Mouse (Mus musculus) liver, embryonic 13.5 days (tissue): ENCODE results near the gene Lgi1. TPM values are rescaled to one million over a fixed set of nuclear protein-coding genes. Genes with fewer than 3 reads are reported as not detected.
A peak's percentile ranks its signal among the peaks of the same experiment; 100 is the strongest.

Experiments used
- ATAC-seq: fragments of 200-750 bp; cut with Nextera tagmentation; 2 replicates; pipeline ENCODE4 v1.8.0; 2017; ENCODE audit warnings: low read depth, mild to moderate bottlenecking, moderate number of reproducible peaks, moderate library complexity
- DNase-seq: peaks from one replicate; pipeline ENCODE4 v3.0.0; 2022
- H3K27ac ChIP-seq: fragments of 300-500 bp; sonication (generic); 2 replicates; pipeline ENCODE4 v1.5.1; 2015; ENCODE audit warnings: moderate library complexity, mild to moderate bottlenecking, inconsistent platforms
- H3K27me3 ChIP-seq: fragments of 300-500 bp; sonication (generic); 2 replicates; pipeline ENCODE4 v1.6.1; 2015; ENCODE audit warnings: mild to moderate bottlenecking, inconsistent platforms
- H3K36me3 ChIP-seq: fragments of 300-500 bp; sonication (generic); 2 replicates; pipeline ENCODE4 v1.6.1; 2015; ENCODE audit warnings: mild to moderate bottlenecking, inconsistent platforms
- H3K4me1 ChIP-seq: fragments of 300-500 bp; sonication (generic); replicated peaks from 2 replicates; pipeline ENCODE4 v1.6.1; 2015; ENCODE audit warnings: inconsistent platforms
- H3K4me2 ChIP-seq: fragments of 300-500 bp; sonication (generic); 2 replicates; pipeline ENCODE4 v1.6.1; 2015; ENCODE audit warnings: inconsistent platforms, mild to moderate bottlenecking, moderate library complexity
- H3K4me3 ChIP-seq: fragments of 300-500 bp; sonication (generic); replicated peaks from 2 replicates; pipeline ENCODE4 v1.5.1; 2015; ENCODE audit warnings: mild to moderate bottlenecking, inconsistent platforms
- H3K9ac ChIP-seq: fragments of 300-500 bp; sonication (generic); 2 replicates; pipeline ENCODE4 v1.6.1; 2015; ENCODE audit warnings: mild to moderate bottlenecking, inconsistent platforms
- H3K9me3 ChIP-seq: fragments of 300-500 bp; sonication (generic); replicated peaks from 2 replicates; pipeline ENCODE4 v1.6.1; 2016; ENCODE audit warnings: inconsistent platforms
- WGBS: fragments of 180-500 bp; shearing (Covaris S2); methylation state at CpG from one replicate; pipeline ENCODE4 v1.1.7; 2015; ENCODE audit not compliant: insufficient replicate concordance; 5-methylcytosine and 5-hydroxymethylcytosine counted together
- polyA plus RNA-seq: library from polyadenylated mRNA; unstranded; fragments of >200 nt; fragmentation: Nextera tagmentation; extraction: Ambion mirVana; gene quantifications from 2 replicates; pipeline ENCODE4 v1.2.1, GENCODE M21; 2015

Gene Lgi1
- polyA plus RNA-seq, result 0.09 and 0.13 TPM in 2 replicates

DNA sequence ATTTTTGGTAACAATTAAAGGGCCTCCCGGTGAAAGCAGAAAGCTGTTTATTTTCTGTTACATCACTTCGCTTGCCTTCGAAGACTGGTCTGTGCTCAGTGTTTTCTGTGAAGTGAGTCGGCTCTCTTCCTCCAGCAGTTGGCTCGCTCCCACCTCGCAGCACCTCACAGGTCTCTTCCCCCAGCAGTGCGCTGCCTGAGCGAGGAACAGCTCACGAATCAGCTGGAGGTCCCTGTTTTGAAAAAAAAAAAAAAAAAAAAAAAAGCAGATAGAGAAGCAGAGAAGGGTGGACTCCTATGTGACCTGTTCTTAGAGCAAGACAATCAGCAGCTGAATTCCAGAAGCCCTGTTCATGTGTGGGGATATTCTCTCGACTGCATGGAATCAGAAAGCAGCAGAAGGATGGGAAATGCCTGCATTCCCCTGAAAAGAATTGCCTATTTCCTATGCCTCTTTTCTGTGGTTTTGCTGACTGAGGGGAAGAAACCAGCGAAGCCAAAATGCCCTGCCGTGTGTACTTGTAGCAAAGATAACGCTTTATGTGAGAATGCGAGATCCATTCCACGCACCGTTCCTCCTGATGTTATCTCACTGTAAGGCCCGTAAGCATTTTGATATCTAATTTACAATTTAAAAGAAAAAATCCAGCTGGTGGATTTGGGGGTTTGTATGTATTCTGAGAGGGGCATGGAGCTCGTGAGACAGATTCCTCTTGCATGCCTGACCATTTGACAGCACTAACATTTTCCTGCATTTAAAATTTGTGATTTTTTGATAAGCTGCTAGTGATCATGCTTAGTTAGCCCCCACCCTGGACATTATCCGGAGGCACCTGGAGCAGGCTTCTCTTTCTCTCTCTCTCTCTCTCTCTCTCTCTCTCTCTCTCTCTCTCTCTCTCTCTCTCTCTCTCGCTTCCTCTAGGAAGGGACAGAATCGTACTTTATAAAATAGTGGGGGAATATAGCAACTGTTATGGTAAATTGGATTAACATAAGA is at the start of gene Lgi1:
TSS of gene Lgi1 (plus strand) at position 32 of the 996 bp plus-strand sequence.
- Histone ChIP-seq H3K36me3 (no peaks in the 10 kb centered on the region), H3K4me1 (no peaks in the 10 kb centered on the region), H3K27me3 (peaks cover 14% of the 10 kb centered on the region), H3K4me2 (no peak within 1 kb of the TSS), H3K4me3 (no peak within 1 kb of the TSS), H3K27ac (no peak within 1 kb of the TSS), H3K9me3 (no peaks in the 10 kb centered on the region), H3K9ac (no peak within 1 kb of the TSS)
- ATAC-seq (no peak), DNase-seq (no peak)
- 10% methylated on average over 21 of the region's 21 CpGs for WGBS

GRCm38 (mm10) chr19:38217696-38218095 is 46.6 kb upstream of the Lgi1 start:
- Histone ChIP-seq H3K4me1 (peaks cover under 1% of the 10 kb centered on the region), H3K9ac (no peak overlapping the region), H3K4me3 (no peak overlapping the region), H3K4me2 (no peak overlapping the region), H3K9me3 (no peaks in the 10 kb centered on the region), H3K27ac (no peak overlapping the region), H3K27me3 (no peaks in the 10 kb centered on the region), H3K36me3 (peaks cover 23% of the 10 kb centered on the region)
- WGBS, result 80% methylated on average over 3 of the region's 3 CpGs
- DNase-seq, result no peak
- no peak for ATAC-seq

DNA sequence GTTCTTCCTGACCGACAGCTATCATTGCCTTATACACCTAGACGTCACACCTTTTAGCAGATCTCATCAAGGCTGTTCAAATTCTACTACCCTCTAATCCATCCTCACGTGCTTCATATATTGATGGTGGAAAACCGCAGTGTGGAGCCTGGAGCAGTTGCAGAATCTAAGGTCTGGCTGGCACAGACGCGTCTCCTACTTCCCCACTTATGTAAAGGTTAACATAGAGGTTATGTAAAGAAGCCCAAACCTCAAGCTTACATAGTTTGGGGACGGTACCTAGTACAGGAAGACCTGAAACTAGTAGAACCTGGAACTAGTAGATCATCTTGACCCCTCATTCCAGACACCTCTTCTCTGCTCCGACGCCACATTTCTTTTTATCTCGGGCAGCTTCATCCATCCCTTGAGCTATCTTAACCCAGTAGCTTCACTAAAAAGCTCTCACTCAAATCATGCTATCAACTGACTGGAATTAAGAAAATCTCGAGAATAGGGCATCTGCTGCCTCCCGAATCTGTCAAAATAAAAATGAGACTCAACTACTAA is 40.9 kb upstream of the Lgi1 start:
- 7% methylated on average over 12 of the region's 12 CpGs for WGBS
- peak; percentile 48 for ATAC-seq
- Histone ChIP-seq H3K4me1 (peaks cover 17% of the 10 kb centered on the region), H3K36me3 (peaks cover 3% of the 10 kb centered on the region; the same call in 1 of the 2 replicates), H3K27ac (peak overlapping the region; percentile 66), H3K4me3 (peak overlapping the region; percentile 80), H3K27me3 (no peaks in the 10 kb centered on the region), H3K9ac (peak overlapping the region; percentile 79), H3K9me3 (no peaks in the 10 kb centered on the region), H3K4me2 (peak overlapping the region; percentile 76)
- DNase-seq, result no peak

GRCm38 (mm10) chr19:38223905-38224684 is 40.2 kb upstream of the Lgi1 start, which contains the start of gene Fra10ac1:
TSS of gene Fra10ac1 (minus strand) at chr19:38224156.
- Histone ChIP-seq H3K4me2 (peak within 1 kb of the TSS; percentile 76), H3K27me3 (no peaks in the 10 kb centered on the region), H3K36me3 (no peaks in the 10 kb centered on the region), H3K27ac (peak within 1 kb of the TSS; percentile 66), H3K9ac (peak within 1 kb of the TSS; percentile 79), H3K4me3 (peak within 1 kb of the TSS; percentile 80), H3K9me3 (no peaks in the 10 kb centered on the region), H3K4me1 (peaks cover 17% of the 10 kb centered on the region)
- DNase-seq (peak; percentile 73), ATAC-seq (peak; percentile 95)
- under 1% methylated on average over 49 of the region's 49 CpGs for WGBS

- DNase-seq (no peak), ATAC-seq (no peak)
- Histone ChIP-seq H3K27me3 (no peaks in the 10 kb centered on the region), H3K9ac (peak overlapping the region; percentile 79), H3K4me1 (peaks cover 17% of the 10 kb centered on the region), H3K4me3 (peak overlapping the region; percentile 80), H3K4me2 (peak overlapping the region; percentile 76), H3K9me3 (no peaks in the 10 kb centered on the region), H3K36me3 (no peaks in the 10 kb centered on the region), H3K27ac (no peak overlapping the region)
- WGBS, result 28% methylated on average over 9 of the region's 9 CpGs
Measured at GRCm38 (mm10) chr19:38224685-38225060, 39.7 kb upstream of the Lgi1 start.

GRCm38 (mm10) chr19:38228699-38229098 is 35.6 kb upstream of the Lgi1 start:
- WGBS, result 49% methylated on average over 2 of the region's 2 CpGs

GRCm38 (mm10) chr19:38232087-38232486 is 32.2 kb upstream of the Lgi1 start:
- DNase-seq (no peak), ATAC-seq (no peak)
- Histone ChIP-seq H3K9me3 (no peaks in the 10 kb centered on the region), H3K4me3 (no peak overlapping the region), H3K27ac (no peak overlapping the region), H3K36me3 (no peaks in the 10 kb centered on the region), H3K9ac (no peak overlapping the region), H3K4me2 (no peak overlapping the region), H3K27me3 (no peaks in the 10 kb centered on the region), H3K4me1 (no peaks in the 10 kb centered on the region)
- 39% methylated on average over 8 of the region's 8 CpGs for WGBS

More at GRCm38 (mm10) chr19:38228699-38229098, 35.6 kb upstream of the Lgi1 start:
- H3K4me2 ChIP-seq, result no peak overlapping the region
- H3K9me3 ChIP-seq, result no peaks in the 10 kb centered on the region
- peaks cover 6% of the 10 kb centered on the region for H3K4me1 ChIP-seq
- H3K27me3 ChIP-seq, result no peaks in the 10 kb centered on the region
- H3K9ac ChIP-seq, result no peak overlapping the region
- H3K36me3 ChIP-seq, result no peaks in the 10 kb centered on the region
- ATAC-seq, result no peak
- H3K27ac ChIP-seq, result no peak overlapping the region
- H3K4me3 ChIP-seq, result no peak overlapping the region
- no peak for DNase-seq

DNA sequence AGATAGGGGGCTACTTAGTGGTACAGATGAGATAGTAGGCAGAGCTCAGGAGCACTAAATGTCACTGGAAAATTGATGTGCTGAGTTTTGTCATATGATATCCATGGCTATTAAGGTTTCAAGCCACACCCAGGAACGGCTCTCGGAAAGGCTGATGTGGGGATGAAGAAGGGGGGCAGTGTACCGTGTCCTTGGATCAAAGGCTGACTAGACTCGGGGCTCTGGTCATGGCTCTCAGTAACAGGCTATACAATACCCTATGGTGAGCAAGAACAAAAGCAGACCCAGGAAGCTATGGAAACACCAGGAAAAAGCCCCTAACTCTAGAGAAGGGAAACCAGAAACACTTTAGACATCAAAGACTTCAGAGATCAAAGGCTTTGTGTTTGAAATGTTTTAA is 31.8 kb upstream of the Lgi1 start:
- Histone ChIP-seq H3K27ac (no peak overlapping the region), H3K4me1 (no peaks in the 10 kb centered on the region), H3K4me3 (no peak overlapping the region), H3K9ac (no peak overlapping the region), H3K27me3 (no peaks in the 10 kb centered on the region), H3K4me2 (no peak overlapping the region), H3K9me3 (no peaks in the 10 kb centered on the region), H3K36me3 (no peaks in the 10 kb centered on the region)
- WGBS, result 43% methylated on average over 4 of the region's 4 CpGs
- no peak for ATAC-seq
- DNase-seq, result no peak

GRCm38 (mm10) chr19:38236526-38236925 is 27.8 kb upstream of the Lgi1 start:
- Histone ChIP-seq H3K27me3 (no peaks in the 10 kb centered on the region), H3K36me3 (no peaks in the 10 kb centered on the region), H3K9me3 (no peaks in the 10 kb centered on the region), H3K4me2 (no peak overlapping the region), H3K4me3 (no peak overlapping the region), H3K27ac (no peak overlapping the region), H3K4me1 (no peaks in the 10 kb centered on the region; the same call in 1 of the 2 replicates), H3K9ac (no peak overlapping the region)
- DNase-seq (no peak), ATAC-seq (no peak)
- 52% methylated on average over 5 of the region's 5 CpGs for WGBS

DNA sequence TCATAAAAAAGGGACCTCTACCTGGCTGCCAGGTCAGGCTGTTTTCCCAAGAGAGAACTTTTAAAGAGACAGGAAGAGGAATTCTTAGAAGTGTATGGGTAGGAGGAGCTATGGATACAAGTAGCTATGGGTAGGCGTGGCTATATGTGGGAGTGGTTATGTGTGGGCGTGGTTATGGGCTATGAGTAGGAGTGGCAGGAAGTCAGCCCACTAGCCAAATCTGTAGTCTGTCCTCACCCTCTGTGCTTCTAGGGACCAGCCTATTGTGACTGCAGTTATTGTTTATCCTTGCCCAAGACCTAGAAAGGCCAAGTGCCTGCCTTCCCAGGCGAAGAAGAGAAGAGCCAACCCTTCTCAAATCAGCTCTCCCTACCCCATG is 26.5 kb upstream of the Lgi1 start:
- Histone ChIP-seq H3K4me3 (no peak overlapping the region), H3K36me3 (no peaks in the 10 kb centered on the region), H3K9me3 (no peaks in the 10 kb centered on the region), H3K27ac (no peak overlapping the region), H3K9ac (no peak overlapping the region), H3K4me2 (no peak overlapping the region), H3K27me3 (no peaks in the 10 kb centered on the region), H3K4me1 (no peaks in the 10 kb centered on the region; the same call in 1 of the 2 replicates)
- DNase-seq, result peak; percentile 20
- ATAC-seq, result 0 out of 2 replicates have a peak, but pooled peaks have one; percentile 47
- WGBS, result 23% methylated on average over 3 of the region's 3 CpGs
